Mouse (Mus musculus): ENCODE data around the gene Dock3. TPM values are rescaled to one million over a fixed set of nuclear protein-coding genes. Genes with fewer than 3 reads are reported as not detected.

The Dock3 gene
- polyA plus RNA-seq, 2 experiments = 0.11 TPM; not detected in 1

GRCm38 (mm10) chr9:106908174-106908573 lies 323.5 kb downstream of the Dock3 start:
- Histone ChIP-seq H3K4me3 (ENCODE audit: insufficient read depth in 1 of 2, low read depth in 2 of 2, low read length in 2 of 2) (no peak overlapping the region), H3K4me1 (replicated peaks; ENCODE audit: control insufficient read depth in 2 of 2, insufficient read depth in 2 of 2, low read length in 1 of 2) (no peaks in the 10 kb centered on the region), H3K36me3 (replicated peaks; ENCODE audit: control insufficient read depth, insufficient read depth, low read depth) (no peaks in the 10 kb centered on the region), H3K9me3 (ENCODE audit: control insufficient read depth, low read length) (no peaks in the 10 kb centered on the region), H3K27ac (no peak overlapping the region), H3K4me2 (ENCODE audit: low read depth) (no peak overlapping the region), H3K9ac (replicated peaks) (no peak overlapping the region), H3K27me3 (ENCODE audit: control insufficient read depth, insufficient read depth, low read length) (no peaks in the 10 kb centered on the region)
- ATAC-seq (ENCODE audit: insufficient read depth) = no peak
- no peak for DNase-seq (ENCODE audit: low read depth in 3 of 3, low spot score in 3 of 3)
- no peak for TF ChIP-seq CTCF (IDR thresholded peaks at IDR 0.05; ENCODE audit: low read depth)
- no peak for TF ChIP-seq EP300 (IDR thresholded peaks at IDR 0.05; ENCODE audit: low read depth)
- 53% methylated on average over 3 of the region's 3 CpGs for WGBS (ENCODE audit: insufficient replicate concordance)

GRCm38 (mm10) chr9:106906597-106906996 lies 325.1 kb downstream of the Dock3 start:
- H3K36me3 ChIP-seq (replicated peaks; ENCODE audit: control insufficient read depth, insufficient read depth, low read depth) = no peaks in the 10 kb centered on the region
- TF ChIP-seq CTCF (IDR thresholded peaks at IDR 0.05; ENCODE audit: low read depth) = no peak
- no peak for TF ChIP-seq EP300 (IDR thresholded peaks at IDR 0.05; ENCODE audit: low read depth)
- H3K4me2 ChIP-seq (ENCODE audit: low read depth) = no peak overlapping the region
- no peak overlapping the region for H3K4me3 ChIP-seq (ENCODE audit: insufficient read depth in 1 of 2, low read depth in 2 of 2, low read length in 2 of 2)
- no peak overlapping the region for H3K27ac ChIP-seq
- no peak for DNase-seq (ENCODE audit: low read depth in 3 of 3, low spot score in 3 of 3)
- WGBS (ENCODE audit: insufficient replicate concordance) = 61% methylated on average over 8 of the region's 8 CpGs
- no peak for ATAC-seq (ENCODE audit: insufficient read depth)
- no peaks in the 10 kb centered on the region for H3K9me3 ChIP-seq (ENCODE audit: control insufficient read depth, low read length)
- H3K9ac ChIP-seq (replicated peaks) = no peak overlapping the region
- H3K27me3 ChIP-seq (ENCODE audit: control insufficient read depth, insufficient read depth, low read length) = no peaks in the 10 kb centered on the region
- no peaks in the 10 kb centered on the region for H3K4me1 ChIP-seq (replicated peaks; ENCODE audit: control insufficient read depth in 2 of 2, insufficient read depth in 2 of 2, low read length in 1 of 2)

- 3% methylated on average over 1 of the region's 1 CpGs for WGBS (ENCODE audit: insufficient replicate concordance)
- ATAC-seq (ENCODE audit: insufficient read depth) (no peak), DNase-seq (ENCODE audit: low read depth in 3 of 3, low spot score in 3 of 3) (peak in 1 of 3 experiments; percentile 41)
- Histone ChIP-seq H3K36me3 (replicated peaks; ENCODE audit: control insufficient read depth, insufficient read depth, low read depth) (no peaks in the 10 kb centered on the region), H3K27ac (no peak overlapping the region), H3K9ac (replicated peaks) (no peak overlapping the region), H3K27me3 (ENCODE audit: control insufficient read depth, insufficient read depth, low read length) (no peaks in the 10 kb centered on the region), H3K9me3 (ENCODE audit: control insufficient read depth, low read length) (no peaks in the 10 kb centered on the region), H3K4me1 (replicated peaks; ENCODE audit: control insufficient read depth in 2 of 2, insufficient read depth in 2 of 2, low read length in 1 of 2) (no peaks in the 10 kb centered on the region), H3K4me2 (ENCODE audit: low read depth) (no peak overlapping the region), H3K4me3 (ENCODE audit: insufficient read depth in 1 of 2, low read depth in 2 of 2, low read length in 2 of 2) (no peak overlapping the region)
- TF ChIP-seq CTCF (IDR thresholded peaks at IDR 0.05; ENCODE audit: low read depth) = peak; percentile 57
- TF ChIP-seq EP300 (IDR thresholded peaks at IDR 0.05; ENCODE audit: low read depth) = no peak
Observed at GRCm38 (mm10) chr9:106903791-106904134, 327.9 kb downstream of the Dock3 start.

GRCm38 (mm10) chr9:106903099-106903790 lies 328.5 kb downstream of the Dock3 start:
- 48% methylated on average over 4 of the region's 4 CpGs for WGBS (ENCODE audit: insufficient replicate concordance)
- Histone ChIP-seq H3K4me2 (ENCODE audit: low read depth) (no peak overlapping the region), H3K9ac (replicated peaks) (no peak overlapping the region), H3K27me3 (ENCODE audit: control insufficient read depth, insufficient read depth, low read length) (no peaks in the 10 kb centered on the region), H3K4me3 (ENCODE audit: insufficient read depth in 1 of 2, low read depth in 2 of 2, low read length in 2 of 2) (no peak overlapping the region), H3K27ac (no peak overlapping the region), H3K9me3 (ENCODE audit: control insufficient read depth, low read length) (no peaks in the 10 kb centered on the region), H3K4me1 (replicated peaks; ENCODE audit: control insufficient read depth in 2 of 2, insufficient read depth in 2 of 2, low read length in 1 of 2) (no peaks in the 10 kb centered on the region), H3K36me3 (replicated peaks; ENCODE audit: control insufficient read depth, insufficient read depth, low read depth) (no peaks in the 10 kb centered on the region)
- ATAC-seq (ENCODE audit: insufficient read depth) (no peak), DNase-seq (ENCODE audit: low read depth in 3 of 3, low spot score in 3 of 3) (no peak)
- TF ChIP-seq CTCF (IDR thresholded peaks at IDR 0.05; ENCODE audit: low read depth) (no peak), EP300 (IDR thresholded peaks at IDR 0.05; ENCODE audit: low read depth) (no peak)

GRCm38 (mm10) chr9:106901596-106901995 lies 330.1 kb downstream of the Dock3 start:
- no peak for TF ChIP-seq EP300 (IDR thresholded peaks at IDR 0.05; ENCODE audit: low read depth)
- TF ChIP-seq CTCF (IDR thresholded peaks at IDR 0.05; ENCODE audit: low read depth) = no peak
- Histone ChIP-seq H3K9me3 (ENCODE audit: control insufficient read depth, low read length) (no peaks in the 10 kb centered on the region), H3K36me3 (replicated peaks; ENCODE audit: control insufficient read depth, insufficient read depth, low read depth) (no peaks in the 10 kb centered on the region), H3K9ac (replicated peaks) (no peak overlapping the region), H3K4me1 (replicated peaks; ENCODE audit: control insufficient read depth in 2 of 2, insufficient read depth in 2 of 2, low read length in 1 of 2) (no peaks in the 10 kb centered on the region), H3K27ac (no peak overlapping the region), H3K4me3 (ENCODE audit: insufficient read depth in 1 of 2, low read depth in 2 of 2, low read length in 2 of 2) (no peak overlapping the region), H3K4me2 (ENCODE audit: low read depth) (no peak overlapping the region), H3K27me3 (ENCODE audit: control insufficient read depth, insufficient read depth, low read length) (no peaks in the 10 kb centered on the region)
- ATAC-seq (ENCODE audit: insufficient read depth) = no peak
- DNase-seq (ENCODE audit: low read depth in 3 of 3, low spot score in 3 of 3) = no peak
- WGBS (ENCODE audit: insufficient replicate concordance) = 67% methylated on average over 7 of the region's 7 CpGs

All from liver, embryonic 14.5 days (tissue).